In genomic region chr14:18697662-18698225, GRCm38 (mm10) we compare ENCODE assay signal across 24 mouse cellular contexts.
DNase-seq lines count a peak whose midpoint lies in the region; ATAC-seq and TF ChIP-seq lines count a peak whose summit lies in the region.
"Had no signal": no experiment of that assay in that cellular context is flagged by ENCODE, and none has a peak within 500 bp of the region (broad histone marks: within the 10 kb centered on the region; RNA-seq: fewer than 3 reads in every experiment).

No protein-coding gene starts in this region.

- H3K27me3 ChIP-seq in liver, adult 2 months (ENCODE audit: control insufficient read depth, insufficient read depth, low read length), result no peaks in the 10 kb centered on the region
- H3K27me3 ChIP-seq in liver, postnatal 0 days (ENCODE audit: insufficient read depth, low read length), result no peaks in the 10 kb centered on the region
- no peaks in the 10 kb centered on the region for H3K27me3 ChIP-seq in midbrain, embryonic 14.5 days (ENCODE audit: control insufficient read depth, insufficient read depth, low read length)
- H3K27me3 ChIP-seq: embryonic facial prominence, embryonic 13.5 days; embryonic facial prominence, embryonic 15.5 days; forebrain, embryonic 13.5 days; forebrain, embryonic 15.5 days; Patski had no signal

- no peaks in the 10 kb centered on the region; the same call in 1 of the 2 replicates for H3K79me2 ChIP-seq in liver, adult 2 months (ENCODE audit: control insufficient read depth, insufficient read depth, low read length)

- no peak overlapping the region for H3K27ac ChIP-seq in liver, adult 2 months (replicated peaks; ENCODE audit: insufficient read depth, low read depth, low read length)
- H3K27ac ChIP-seq in liver, postnatal 0 days (ENCODE audit: low read depth), result no peak overlapping the region
- no peak overlapping the region for H3K27ac ChIP-seq in midbrain, embryonic 14.5 days (replicated peaks; ENCODE audit: low read depth, low read length)
- H3K27ac ChIP-seq: embryonic facial prominence, embryonic 13.5 days; embryonic facial prominence, embryonic 15.5 days; forebrain, embryonic 10.5 days; forebrain, embryonic 13.5 days; forebrain, embryonic 15.5 days had no signal

- H3K4me2 ChIP-seq in liver, postnatal 0 days (ENCODE audit: low read depth, low read length), result no peak overlapping the region
- H3K4me2 ChIP-seq in midbrain, embryonic 14.5 days (ENCODE audit: low read length), result no peak overlapping the region
- H3K4me2 ChIP-seq: embryonic facial prominence, embryonic 13.5 days; embryonic facial prominence, embryonic 15.5 days; forebrain, embryonic 13.5 days; forebrain, embryonic 15.5 days had no signal

- H3K9me3 ChIP-seq in liver, postnatal 0 days (ENCODE audit: low read length), result no peaks in the 10 kb centered on the region
- no peaks in the 10 kb centered on the region for H3K9me3 ChIP-seq in midbrain, embryonic 14.5 days (ENCODE audit: control insufficient read depth, low read length)
- H3K9me3 ChIP-seq: embryonic facial prominence, embryonic 13.5 days; embryonic facial prominence, embryonic 15.5 days; forebrain, embryonic 10.5 days; forebrain, embryonic 13.5 days; forebrain, embryonic 15.5 days had no signal

- ATAC-seq in liver, postnatal 0 days, result no peak
- ATAC-seq in midbrain, embryonic 14.5 days (ENCODE audit: low FRiP score, low TSS enrichment), result no peak
- ATAC-seq: activated CD4-positive, CD25-positive, alpha-beta regulatory T cell, adult 4 months; forebrain, embryonic 13.5 days; forebrain, embryonic 15.5 days; forebrain, postnatal 0 days; Patski had no signal

- DNase-seq in liver, adult 2 months (ENCODE audit: extremely low read depth, low read depth, low spot score), result peak; percentile 70
- DNase-seq in liver, postnatal 0 days, result no peak
- peak; percentile 5 for DNase-seq in brain, embryonic 14.5 days (ENCODE audit: low read depth)
- peak; percentile 75 for DNase-seq in retina, embryonic 14.5 days (ENCODE audit: low spot score)
- no peak for DNase-seq in cerebellum, adult 11 months
- DNase-seq in midbrain, embryonic 14.5 days, result no peak
- no peak for DNase-seq in embryo, embryonic 9.5 days (ENCODE audit: extremely low spot score)
- DNase-seq: adrenal gland, adult 8-10 months; adrenal gland, postnatal 14 days; adrenal gland, postnatal 36 days; cerebellum, adult 11-12 months; cerebellum, adult 2 months; cerebellum, adult 9-10 months; cerebellum, postnatal 10 days; cerebellum, postnatal 25 days; forebrain, postnatal 0 days had no signal

- no peak for TF ChIP-seq CTCF in liver, adult 2 months (IDR thresholded peaks at IDR 0.05; ENCODE audit: low read depth, low read length)
- TF ChIP-seq CTCF in liver, postnatal 0 days (IDR thresholded peaks at IDR 0.05; ENCODE audit: low read depth), result no peak
- TF ChIP-seq CTCF in brain, embryonic 14.5 days (IDR thresholded peaks at IDR 0.05; ENCODE audit: borderline replicate concordance, extremely low read depth, insufficient read depth, insufficient read length), result no peak

- H3K9ac ChIP-seq in liver, adult 2 months (ENCODE audit: low read depth, low read length), result no peak overlapping the region
- no peak overlapping the region for H3K9ac ChIP-seq in liver, postnatal 0 days (replicated peaks)
- no peak overlapping the region for H3K9ac ChIP-seq in midbrain, embryonic 14.5 days (replicated peaks; ENCODE audit: low read length)
- H3K9ac ChIP-seq: embryonic facial prominence, embryonic 13.5 days; embryonic facial prominence, embryonic 15.5 days; forebrain, embryonic 13.5 days; forebrain, embryonic 15.5 days; forebrain, postnatal 0 days had no signal

- H3K36me3 ChIP-seq in liver, adult 2 months (ENCODE audit: control insufficient read depth, insufficient read depth, low read length), result no peaks in the 10 kb centered on the region
- no peaks in the 10 kb centered on the region for H3K36me3 ChIP-seq in liver, postnatal 0 days (replicated peaks; ENCODE audit: insufficient read depth, low read length)
- no peaks in the 10 kb centered on the region for H3K36me3 ChIP-seq in midbrain, embryonic 14.5 days (ENCODE audit: control insufficient read depth, insufficient read depth, low read length)
- H3K36me3 ChIP-seq: embryonic facial prominence, embryonic 13.5 days; embryonic facial prominence, embryonic 15.5 days; forebrain, embryonic 10.5 days; forebrain, embryonic 15.5 days had no signal

- no peak for TF ChIP-seq EP300 in liver, postnatal 0 days (IDR thresholded peaks at IDR 0.05; ENCODE audit: low read depth)

- TF ChIP-seq POLR2A in liver, adult 2 months (IDR thresholded peaks at IDR 0.05; ENCODE audit: extremely low read depth, insufficient read depth, low read length), result no peak
- TF ChIP-seq POLR2A in brain, embryonic 14.5 days (IDR thresholded peaks at IDR 0.05; ENCODE audit: borderline replicate concordance, extremely low read depth, insufficient read depth, insufficient read length, poor library complexity, severe bottlenecking), result no peak

- peaks cover 3% of the 10 kb centered on the region; the same call in 1 of the 2 replicates for H3K4me1 ChIP-seq in liver, adult 2 months (ENCODE audit: control insufficient read depth, insufficient read depth, low read length)
- no peaks in the 10 kb centered on the region for H3K4me1 ChIP-seq in liver, postnatal 0 days (ENCODE audit: insufficient read depth)
- H3K4me1 ChIP-seq in midbrain, embryonic 14.5 days (ENCODE audit: control insufficient read depth, insufficient read depth, low read length), result no peaks in the 10 kb centered on the region
- H3K4me1 ChIP-seq: embryonic facial prominence, embryonic 15.5 days; forebrain, embryonic 10.5 days; forebrain, embryonic 13.5 days; forebrain, embryonic 15.5 days had no signal

- no peak overlapping the region for H3K4me3 ChIP-seq in liver, adult 2 months (ENCODE audit: insufficient read depth, low read depth, low read length)
- H3K4me3 ChIP-seq in liver, postnatal 0 days (ENCODE audit: low read depth, low read length), result no peak overlapping the region
- H3K4me3 ChIP-seq in midbrain, embryonic 14.5 days (replicated peaks; ENCODE audit: low read depth, low read length), result no peak overlapping the region
- H3K4me3 ChIP-seq: embryonic facial prominence, embryonic 13.5 days; embryonic facial prominence, embryonic 15.5 days; erythroblast, embryonic 14.5 days; forebrain, embryonic 10.5 days; forebrain, embryonic 13.5 days; forebrain, embryonic 15.5 days had no signal

- WGBS in liver, adult 2 months, result 48% methylated on average over 4 of the region's 4 CpGs
- 61% methylated on average over 4 of the region's 4 CpGs for WGBS in liver, postnatal 0 days (ENCODE audit: insufficient replicate concordance)
- 70% methylated on average over 4 of the region's 4 CpGs for WGBS in midbrain, embryonic 14.5 days

Comparison
In these comparisons a context has a peak if more than half of its experiments do, and no peak if none do; other contexts are left out.
1. DNase-seq: peak in liver, adult 2 months (single experiment), brain, embryonic 14.5 days (single experiment) and retina, embryonic 14.5 days (single experiment); none in liver, postnatal 0 days (single experiment), cerebellum, adult 11 months (single experiment), midbrain, embryonic 14.5 days (single experiment) and embryo, embryonic 9.5 days (single experiment).